Mouse (Mus musculus) thymus, adult 18-20 months (tissue): Measurements from ENCODE around the gene Gpr61.

ENCODE experiments used
- DNase-seq, 2 experiments: peaks; one replicate each; pipeline ENCODE4 v3.0.0; 2022; ENCODE audit warnings: mixed read lengths in 2 of 2

Gpr61 gene

GRCm38 (mm10) chr3:108178756-108179715 is 24.4 kb upstream of the Gpr61 start:
- DNase-seq = no peak

- no peak for DNase-seq
Measured at GRCm38 (mm10) chr3:108174672-108175531, 20.2 kb upstream of the Gpr61 start.

- DNase-seq = no peak
Measured at GRCm38 (mm10) chr3:108169199-108169598, 14.5 kb upstream of the Gpr61 start.

GRCm38 (mm10) chr3:108167499-108167898 is 12.8 kb upstream of the Gpr61 start:
- DNase-seq = no peak

- no peak for DNase-seq
Measured at GRCm38 (mm10) chr3:108166486-108167211, 12.0 kb upstream of the Gpr61 start.

GRCm38 (mm10) chr3:108165532-108166315 is 11.0 kb upstream of the Gpr61 start:
- DNase-seq = no peak

- DNase-seq = peak; percentile 54 to 55
Measured at GRCm38 (mm10) chr3:108164807-108165206, 10.1 kb upstream of the Gpr61 start.

GRCm38 (mm10) chr3:108164091-108164490 is 9.4 kb upstream of the Gpr61 start:
- no peak for DNase-seq

- DNase-seq = no peak
Measured at GRCm38 (mm10) chr3:108158383-108159037, 3.8 kb upstream of the Gpr61 start.

- DNase-seq = no peak
Measured at GRCm38 (mm10) chr3:108152290-108152689, 2.4 kb downstream of the Gpr61 start.

- peak; percentile 66 to 81 for DNase-seq
Measured at GRCm38 (mm10) chr3:108147386-108148235, 7.1 kb downstream of the Gpr61 start.

GRCm38 (mm10) chr3:108146671-108147070 is 8.0 kb downstream of the Gpr61 start:
- no peak for DNase-seq

- peak; percentile 88 to 92 for DNase-seq
Measured at GRCm38 (mm10) chr3:108145534-108146445, 8.9 kb downstream of the Gpr61 start, which contains the start of gene Gnai3. Gene Gnai3 (minus strand): TSS chr3:108146146.

- DNase-seq = no peak
Measured at GRCm38 (mm10) chr3:108140786-108141185, 13.9 kb downstream of the Gpr61 start.

- no peak for DNase-seq
Measured at GRCm38 (mm10) chr3:108139113-108139512, 15.6 kb downstream of the Gpr61 start.

GRCm38 (mm10) chr3:108134701-108135100 is 20.0 kb downstream of the Gpr61 start:
- DNase-seq = no peak

GRCm38 (mm10) chr3:108132484-108132883 is 22.2 kb downstream of the Gpr61 start:
- no peak for DNase-seq

GRCm38 (mm10) chr3:108131821-108132220 is 22.9 kb downstream of the Gpr61 start:
- DNase-seq = no peak

GRCm38 (mm10) chr3:108131216-108131615 is 23.5 kb downstream of the Gpr61 start:
- no peak for DNase-seq
